Mouse (Mus musculus) embryonic fibroblast, embryonic 13.5 days (primary cell): ENCODE measurements around the gene Mrgprd.

ENCODE experiments used
- CTCF ChIP-seq: IDR thresholded peaks from 2 replicates; pipeline ENCODE4 v1.5.1; 2011; ENCODE audit warnings: mild to moderate bottlenecking, control low read depth, low read length, moderate library complexity, borderline replicate concordance; ENCODE audit not compliant: insufficient read depth
- POLR2A ChIP-seq: IDR thresholded peaks from 2 replicates; pipeline ENCODE4 v1.6.1; 2011; ENCODE audit warnings: low read depth, mild to moderate bottlenecking, control low read depth, low read length, moderate library complexity

GRCm38 (mm10) chr7:145323607-145324006 is 9.0 kb downstream of the Mrgprd start:
- no peak for TF ChIP-seq CTCF
- TF ChIP-seq POLR2A = no peak
